Mouse (Mus musculus) adrenal gland, postnatal 25 days (tissue): Measurements from ENCODE around the gene Olfr539. TPM values are rescaled to one million over a fixed set of nuclear protein-coding genes. Genes with fewer than 3 reads are reported as not detected.
A peak's percentile ranks its signal among the peaks of the same experiment; 100 is the strongest.
"Not testable (repeated sequence)": the region's sequence is repeated elsewhere in the genome, so short reads cannot be mapped to it uniquely, and the experiment has no call there.

ENCODE experiments used
- DNase-seq: peaks from one replicate; pipeline ENCODE4 v3.0.0; 2021; ENCODE audit warnings: mixed read lengths
- long read RNA-seq: library from polyadenylated mRNA; stranded (forward); transcript quantifications from one replicate; pipeline ENCODE4 v2.0.0, GENCODE M21; 2021
- total RNA-seq: library from RNA; stranded (reverse); gene quantifications from 2 replicates; pipeline ENCODE4 v1.2.3, GENCODE M21; 2021

The Olfr539 gene
- total RNA-seq: not detected in 2 replicates
- long read RNA-seq: 0 reads

DNA sequence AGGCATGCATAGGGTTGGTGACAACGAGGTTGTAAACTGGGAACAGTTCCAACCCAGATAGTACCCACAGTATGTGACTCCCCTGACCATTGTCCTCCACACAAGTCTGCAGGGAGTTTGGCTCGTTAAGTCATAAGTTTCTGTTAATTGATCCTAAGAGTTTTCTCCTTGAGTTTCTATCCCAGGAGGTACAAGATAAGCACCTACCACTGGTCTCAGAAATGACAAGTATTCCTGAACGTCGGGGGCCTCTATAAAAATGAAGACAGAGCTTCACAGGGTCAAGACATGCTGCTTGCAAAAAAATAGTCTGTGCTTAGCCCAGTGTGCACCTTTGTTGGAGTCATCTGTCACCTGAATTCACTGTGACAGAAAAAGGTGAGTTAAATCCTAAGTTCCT, at the start of gene Olfr539:
Gene Olfr539, plus strand, starts transcription at position 301 of the 400 bp plus-strand sequence.
- DNase-seq: no peak

DNA sequence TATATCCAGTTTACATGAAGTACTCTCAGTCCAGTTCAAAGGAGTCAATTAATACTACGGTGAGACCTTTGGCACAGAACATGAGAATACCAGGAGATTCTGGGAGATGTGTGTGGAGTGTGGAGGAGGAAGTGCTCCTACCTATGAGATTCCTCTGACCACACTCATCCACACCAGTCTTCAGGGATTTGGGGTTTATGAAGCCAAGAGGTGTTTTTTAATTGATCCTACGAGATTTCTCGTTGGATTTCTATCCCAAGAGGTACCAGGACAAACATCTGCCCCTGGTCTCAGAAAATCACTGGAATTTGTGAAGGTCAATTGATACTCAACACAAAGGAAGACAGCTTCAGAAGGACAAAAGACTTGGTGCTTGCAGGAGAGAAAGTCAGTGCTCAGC, 31.1 kb upstream of the Olfr539 start, which contains the start of gene Olfr61:
Gene Olfr61, plus strand, starts transcription at position 301 of the 400 bp plus-strand sequence.
- not testable (repeated sequence) for DNase-seq

DNA sequence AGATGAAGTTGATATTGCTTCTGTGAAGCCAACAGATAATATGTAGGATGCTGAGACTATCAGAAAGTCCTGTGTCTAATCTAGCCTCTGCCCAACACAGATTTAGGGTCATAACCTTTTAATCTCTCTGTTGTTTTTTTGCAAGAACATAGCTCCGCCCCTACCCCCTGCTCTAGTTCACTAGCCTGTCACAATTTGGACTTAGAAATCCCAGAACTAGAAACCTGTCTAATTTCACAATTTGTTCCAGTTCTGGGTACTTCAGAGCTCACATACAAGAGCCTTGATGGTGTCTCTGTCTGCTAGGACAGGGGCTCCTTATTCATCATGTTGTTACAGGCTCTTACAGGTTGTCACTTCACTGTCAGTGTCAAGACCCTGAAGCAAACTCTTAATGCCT, 29.2 kb upstream of the Olfr539 start:
- no peak for DNase-seq

DNA sequence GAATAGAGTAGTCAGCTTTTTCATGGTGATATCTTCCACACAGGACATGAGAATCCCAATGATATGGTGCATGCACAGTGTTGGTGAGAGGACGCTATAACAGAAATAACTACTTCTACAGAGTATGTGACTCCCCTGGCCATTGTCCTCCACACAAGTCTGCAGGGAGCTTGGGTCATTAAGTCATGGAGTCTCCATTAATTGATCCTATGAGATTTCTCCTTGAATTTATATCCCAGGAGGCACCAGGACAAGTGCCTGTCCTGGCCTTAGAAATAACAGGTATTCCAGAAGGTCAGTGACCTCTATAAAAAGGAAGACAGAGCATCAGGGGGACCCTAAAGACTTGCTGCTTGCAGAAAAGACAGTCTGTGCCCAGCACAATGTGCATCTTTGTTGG, 13.6 kb upstream of the Olfr539 start, which contains the start of gene Olfr53:
Gene Olfr53, plus strand, starts transcription at position 301 of the 400 bp plus-strand sequence.
- DNase-seq: no peak

DNA sequence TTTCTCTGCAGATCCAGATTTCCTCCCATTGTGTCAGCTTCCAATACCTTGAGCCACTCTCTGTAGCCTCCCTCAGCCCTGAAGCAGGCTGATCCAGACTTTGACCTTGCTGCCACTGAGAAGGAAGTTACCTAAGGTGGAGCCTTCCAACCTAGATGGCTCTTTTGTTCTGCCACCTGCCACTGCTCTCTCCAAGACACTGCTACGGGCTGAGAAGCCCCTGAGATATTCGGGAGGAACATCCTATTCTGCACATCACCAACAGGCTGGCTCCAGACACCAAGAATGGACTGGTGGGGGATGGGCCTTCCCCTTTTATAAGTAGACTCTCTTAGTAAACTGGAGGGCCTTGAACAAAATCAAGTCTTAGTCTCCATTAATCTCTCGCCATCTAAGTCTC, 11.0 kb downstream of the Olfr539 start:
- not testable (repeated sequence) for DNase-seq

DNA sequence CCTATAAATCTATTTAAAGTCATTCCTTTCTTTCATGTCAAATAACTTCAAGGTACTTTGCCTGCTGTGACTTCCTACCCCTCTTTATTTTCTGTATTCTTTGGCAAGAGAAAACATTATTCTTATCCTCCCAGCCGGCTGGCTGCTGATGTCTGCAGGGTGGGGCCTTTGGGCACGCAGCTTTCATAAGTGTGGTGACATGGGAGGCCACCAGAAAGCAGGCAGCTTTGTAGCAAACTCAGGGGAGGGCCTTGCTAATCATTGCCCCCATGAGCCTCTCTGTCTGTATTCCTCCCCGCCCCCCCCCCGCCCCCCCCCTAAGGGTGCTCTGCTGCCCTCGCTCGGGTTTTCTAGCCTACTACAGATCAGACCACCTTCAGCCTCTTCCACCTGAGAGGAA, 16.1 kb downstream of the Olfr539 start:
- DNase-seq: no peak

DNA sequence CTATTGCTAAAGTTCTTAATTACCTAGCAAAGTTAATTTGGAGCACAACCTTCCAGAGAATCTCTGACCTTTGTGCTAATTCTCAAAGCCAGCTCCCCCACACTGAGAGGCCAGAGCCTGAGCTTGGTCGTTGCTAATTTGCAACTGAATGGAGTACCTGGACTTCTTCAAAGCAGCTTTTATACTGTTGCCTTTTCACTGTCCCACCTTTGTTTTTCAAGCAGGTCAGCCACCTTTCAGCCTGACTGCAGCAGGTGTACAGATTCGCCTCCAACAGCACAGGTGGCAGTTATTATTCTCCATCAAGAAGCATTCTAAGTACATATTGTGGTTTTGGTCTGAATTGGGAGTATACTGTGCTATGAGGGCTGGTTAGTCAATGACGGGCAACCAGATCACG, 19.9 kb downstream of the Olfr539 start:
- DNase-seq: not testable (repeated sequence)

DNA sequence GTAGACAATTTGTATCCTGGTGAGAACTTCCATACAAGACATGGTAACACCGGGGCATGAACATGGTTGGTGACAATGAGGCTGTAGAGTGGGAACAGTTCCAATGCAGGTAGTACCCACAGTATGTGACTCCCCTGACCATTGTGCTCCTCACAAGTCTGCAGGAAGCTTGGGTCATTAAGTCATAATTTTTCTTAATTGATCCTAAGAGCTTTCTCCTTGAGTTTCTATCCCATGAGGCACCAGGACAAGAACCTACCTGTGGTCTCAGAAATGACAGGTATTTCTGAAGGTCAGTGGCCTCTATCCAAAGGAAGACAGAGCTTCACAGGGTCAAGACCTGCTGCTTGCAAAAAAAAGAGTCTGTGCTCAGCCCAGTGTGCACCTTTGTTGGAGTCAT, 21.9 kb downstream of the Olfr539 start, which contains the start of gene Olfr45:
Gene Olfr45, plus strand, starts transcription at position 301 of the 400 bp plus-strand sequence.
- DNase-seq: no peak

DNA sequence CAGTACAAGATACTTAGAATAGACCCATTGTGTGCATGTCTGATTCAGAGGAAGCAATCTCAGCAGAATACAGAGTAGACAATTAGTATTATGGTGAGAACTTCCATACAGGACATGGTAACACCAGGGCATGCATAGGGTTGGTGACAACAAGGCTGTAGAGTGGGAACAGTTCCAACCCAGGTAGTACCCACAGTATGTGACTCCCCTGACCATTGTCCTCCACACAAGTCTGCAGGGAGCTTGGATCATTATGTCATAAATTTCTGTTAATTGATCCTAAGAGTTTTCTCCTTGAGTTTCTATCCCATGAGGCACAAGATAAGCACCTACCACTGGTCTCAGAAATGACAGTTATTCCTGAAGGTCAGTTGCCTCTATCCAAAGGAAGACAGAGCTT, 37.2 kb downstream of the Olfr539 start, which contains the start of gene Olfr541:
Gene Olfr541, plus strand, starts transcription at position 301 of the 400 bp plus-strand sequence.
- DNase-seq: no peak

DNA sequence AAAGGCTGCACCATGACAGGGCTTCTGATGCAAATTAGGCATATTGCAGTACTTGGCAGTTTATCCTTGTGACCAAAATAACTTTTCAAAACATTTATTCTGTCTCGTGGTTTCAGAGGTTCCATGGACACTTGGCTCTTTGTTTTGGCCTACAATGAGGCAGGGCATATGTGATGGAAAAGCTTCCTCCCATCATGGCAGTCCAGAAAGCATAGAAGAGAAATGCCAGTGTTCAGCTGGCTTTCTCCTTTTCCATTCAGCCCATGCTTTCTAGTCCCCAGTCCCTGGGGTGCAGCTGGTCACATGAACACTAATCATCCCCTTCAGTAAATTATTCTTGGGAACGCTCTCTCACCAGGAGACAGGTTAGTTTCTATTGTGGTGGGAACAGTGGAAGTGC, 46.6 kb downstream of the Olfr539 start:
- no peak for DNase-seq

DNA sequence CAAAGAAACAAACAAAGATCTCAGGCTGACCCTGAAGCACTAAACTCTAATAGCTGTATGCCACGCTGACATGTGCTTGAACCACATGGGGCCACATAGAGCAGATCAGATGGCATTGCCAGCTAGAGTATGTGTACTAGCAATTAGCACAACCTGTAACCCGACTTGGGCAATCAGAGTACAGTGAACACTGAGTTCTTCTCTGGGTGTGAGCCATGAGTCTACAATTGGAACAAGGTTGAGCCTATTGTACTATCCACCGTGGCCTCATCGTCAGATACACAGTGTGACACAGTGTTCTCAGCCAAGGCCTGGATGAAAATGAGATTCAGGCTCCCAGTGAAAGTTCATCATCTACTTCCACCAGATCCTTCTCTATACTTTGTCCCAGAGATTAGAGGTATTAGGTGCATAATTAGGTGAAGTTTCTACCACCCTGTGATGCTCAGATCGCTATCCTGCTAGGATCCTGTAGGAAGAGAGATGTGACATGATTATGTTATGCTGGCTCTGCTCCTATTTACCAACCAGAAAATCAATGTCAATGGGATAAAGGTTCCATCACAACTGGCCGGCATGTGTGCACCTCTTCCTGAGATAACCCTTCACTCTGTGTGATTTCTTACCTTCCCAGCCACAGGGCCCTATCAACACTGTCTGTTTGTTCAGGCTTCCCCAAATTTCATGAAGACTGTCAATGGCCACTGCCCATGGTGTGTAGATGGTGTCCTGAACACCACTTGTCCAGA, 48.0 kb downstream of the Olfr539 start:
- no peak for DNase-seq

DNA sequence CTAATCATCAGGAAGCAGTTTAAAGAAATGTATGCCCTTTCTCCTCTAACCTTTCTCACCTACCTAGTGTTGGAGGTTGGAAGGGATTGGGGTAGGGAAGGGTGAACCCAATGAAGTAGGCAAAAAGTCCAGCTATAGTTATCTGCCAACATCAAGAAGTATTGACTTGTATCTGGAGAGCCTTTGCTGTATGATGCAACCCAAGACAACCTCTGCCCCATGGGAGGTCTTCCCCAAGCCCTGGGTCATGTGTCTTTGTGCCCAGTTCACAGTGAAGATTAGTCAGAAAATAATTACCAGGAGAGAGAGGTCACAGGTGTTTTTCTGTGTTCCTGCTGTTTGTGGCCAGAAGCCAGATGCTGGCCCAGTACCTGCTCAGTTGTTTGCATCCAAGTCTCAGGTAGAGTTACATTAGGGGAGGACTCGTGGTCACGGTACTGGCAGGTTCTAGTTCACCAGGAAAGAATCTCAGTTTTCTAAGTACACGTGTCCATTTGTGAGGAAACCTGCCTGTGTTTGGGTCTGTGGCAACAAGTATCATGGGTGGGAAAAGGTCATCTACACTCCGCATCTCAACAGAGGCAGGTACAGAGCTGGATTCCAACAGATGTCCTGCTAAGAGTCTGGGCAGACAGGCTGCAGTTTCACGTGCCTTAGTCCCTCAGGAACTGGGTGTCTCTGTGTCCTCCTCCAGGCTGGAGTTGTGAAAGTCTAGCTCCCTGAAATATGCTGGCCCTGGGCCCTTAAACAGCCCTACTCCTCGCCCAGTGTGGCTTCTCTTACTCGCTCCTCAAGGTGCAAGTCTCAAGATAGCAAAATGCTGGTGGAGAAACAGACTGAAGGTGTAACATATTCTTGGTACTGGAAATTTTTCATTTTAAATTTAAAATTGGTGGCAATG, 57.7 kb downstream of the Olfr539 start:
- peak; percentile 17 for DNase-seq

DNA sequence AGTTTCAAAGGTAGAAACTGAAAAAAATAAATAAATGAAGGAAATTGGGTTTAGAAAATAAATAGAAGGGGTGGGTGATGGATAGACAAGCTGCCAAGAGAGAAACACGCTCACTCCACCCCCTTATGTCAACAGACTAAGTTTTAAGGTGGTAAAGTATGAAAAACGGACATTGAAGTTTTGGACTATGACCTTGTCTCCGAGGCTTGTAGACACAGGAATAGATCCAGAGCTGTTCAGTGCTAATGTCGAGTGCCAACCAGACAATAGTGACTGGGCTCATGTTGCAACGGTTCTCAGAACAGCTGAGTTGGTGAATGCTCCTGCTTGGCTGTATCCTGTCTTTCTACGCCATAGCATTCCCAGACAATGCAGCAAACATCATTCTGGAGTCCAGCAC, 61.4 kb downstream of the Olfr539 start:
- no peak for DNase-seq

DNA sequence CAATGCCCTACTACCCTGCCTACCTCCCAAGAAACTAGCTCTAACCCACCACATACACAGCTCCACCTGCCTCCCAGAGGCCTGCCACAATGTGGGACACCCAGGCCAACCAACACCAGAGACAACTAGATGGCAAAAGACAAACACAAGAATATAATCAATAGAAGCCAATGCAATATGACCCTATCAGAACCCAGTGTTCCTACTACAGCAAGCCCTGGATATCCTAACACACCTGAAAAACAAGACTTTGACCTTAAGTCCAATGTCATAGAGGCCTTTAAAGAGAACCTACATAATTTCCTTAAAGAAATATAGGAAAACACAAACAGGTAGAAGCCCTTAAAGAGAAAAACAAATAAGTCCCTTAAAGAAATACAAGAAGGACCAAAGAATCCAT, 65.8 kb downstream of the Olfr539 start:
- DNase-seq: no peak

Other genes starting within 250 kb of the Olfr539 start
- gene Olfr532, start 238.3 kb upstream of the Olfr539 start, total RNA-seq: not detected in 2 replicates
- gene Olfr533, start 196.6 kb upstream of the Olfr539 start, total RNA-seq: not detected in 2 replicates
- not detected in 2 replicates for gene Olfr535, start 175.7 kb upstream of the Olfr539 start, total RNA-seq
- gene Olfr536, start 152.5 kb upstream of the Olfr539 start, total RNA-seq: not detected in 2 replicates
- gene Olfr538, start 92.0 kb upstream of the Olfr539 start, total RNA-seq: not detected in 2 replicates
- not detected in 2 replicates for gene Olfr46, start 58.7 kb upstream of the Olfr539 start, total RNA-seq
- gene Olfr61, start 31.0 kb upstream of the Olfr539 start, total RNA-seq: not detected in 2 replicates
- not detected in 2 replicates for gene Olfr53, start 13.5 kb upstream of the Olfr539 start, total RNA-seq
- gene Olfr45, start 22.0 kb downstream of the Olfr539 start, total RNA-seq: not detected in 2 replicates
- not detected in 2 replicates for gene Olfr541, start 37.3 kb downstream of the Olfr539 start, total RNA-seq
- 116 and 195 TPM in 2 replicates for gene Cyp2e1, start 103.8 kb downstream of the Olfr539 start, total RNA-seq
- not detected in 2 replicates for gene Syce1, start 127.9 kb downstream of the Olfr539 start, total RNA-seq
- 1.8 and 2.6 TPM in 2 replicates for gene Zfp941, start 162.2 kb downstream of the Olfr539 start, total RNA-seq
- 0.61 and 2.8 TPM in 2 replicates for gene Urah, start 175.1 kb downstream of the Olfr539 start, total RNA-seq
- not detected in 2 replicates for gene Scgb1c1, start 185.6 kb downstream of the Olfr539 start, total RNA-seq
- 0.62 TPM in 1 of 2 replicates, not detected in the other for gene Odf3, start 187.9 kb downstream of the Olfr539 start, total RNA-seq
- 1.5 TPM in 1 of 2 replicates, not detected in the other for gene Gm45785, start 196.4 kb downstream of the Olfr539 start, total RNA-seq
- gene Ric8a, start 197.0 kb downstream of the Olfr539 start, total RNA-seq: 53.8 and 68.7 TPM in 2 replicates
- 37.2 and 44.1 TPM in 2 replicates for gene Bet1l, start 197.6 kb downstream of the Olfr539 start, total RNA-seq
- gene Psmd13, start 222.0 kb downstream of the Olfr539 start, total RNA-seq: 125 and 128 TPM in 2 replicates
- gene Sirt3, start 222.4 kb downstream of the Olfr539 start, total RNA-seq: 31.5 and 34.3 TPM in 2 replicates
- gene Cox8b, start 240.5 kb downstream of the Olfr539 start, total RNA-seq: 610 and 755 TPM in 2 replicates